Mouse (Mus musculus) kidney, postnatal 0 days (tissue): ENCODE results near the gene Ptn. TPM values are rescaled to one million over a fixed set of nuclear protein-coding genes. Genes with fewer than 3 reads are reported as not detected.

ENCODE experiments used
- ATAC-seq: fragments of 200-750 bp; cut with Nextera tagmentation; replicated peaks from 2 replicates; pipeline ENCODE4 v1.8.0; 2017; ENCODE audit warnings: low read depth, moderate number of reproducible peaks, moderate TSS enrichment, moderate library complexity; ENCODE audit not compliant: low FRiP score
- DNase-seq: peaks from one replicate; pipeline ENCODE4 v3.0.0-alpha.2; 2016; ENCODE audit warnings: low spot score
- H3K27ac ChIP-seq: fragments of 300-500 bp; sonication (generic); 2 replicates; pipeline ENCODE4 v1.5.1; 2014; ENCODE audit warnings: mild to moderate bottlenecking
- H3K27me3 ChIP-seq: fragments of 300-500 bp; sonication (generic); 2 replicates; pipeline ENCODE4 v1.6.1; 2014; ENCODE audit warnings: low read length, mixed read lengths; ENCODE audit not compliant: insufficient read depth
- H3K36me3 ChIP-seq: fragments of 300-500 bp; sonication (generic); 2 replicates; pipeline ENCODE4 v1.6.1; 2014; ENCODE audit warnings: low read length, mixed read lengths; ENCODE audit not compliant: insufficient read depth
- H3K4me1 ChIP-seq: fragments of 300-500 bp; sonication (generic); replicated peaks from 2 replicates; pipeline ENCODE4 v1.6.1; 2014; ENCODE audit warnings: antibody characterized with exemption, low read length, mixed read lengths; ENCODE audit not compliant: insufficient read depth
- H3K4me2 ChIP-seq: fragments of 300-500 bp; sonication (generic); 2 replicates; pipeline ENCODE4 v1.6.1; 2014; ENCODE audit warnings: mild to moderate bottlenecking, low read length, moderate library complexity, mixed read lengths
- H3K4me3 ChIP-seq: fragments of 300-500 bp; sonication (generic); replicated peaks from 2 replicates; pipeline ENCODE4 v1.5.1; 2014; ENCODE audit warnings: low read depth, low read length
- H3K9ac ChIP-seq: fragments of 300-500 bp; sonication (generic); 2 replicates; pipeline ENCODE4 v1.6.1; 2014; ENCODE audit warnings: low read depth, low read length
- H3K9me3 ChIP-seq: fragments of 300-500 bp; sonication (generic); replicated peaks from 2 replicates; pipeline ENCODE4 v1.6.1; 2016; ENCODE audit warnings: low read length, inconsistent platforms, mixed read lengths
- CTCF ChIP-seq: IDR thresholded peaks from 2 replicates; pipeline ENCODE4 v1.5.1; 2016; ENCODE audit warnings: antibody characterized with exemption, low read depth, mild to moderate bottlenecking, moderate library complexity
- WGBS: fragments of 180-500 bp; shearing (Covaris S2); extraction: QIAGEN DNeasy Blood & Tissue Kit; methylation state at CpG from one replicate; pipeline ENCODE4 v1.1.7; 2014; 5-methylcytosine and 5-hydroxymethylcytosine counted together
- microRNA-seq: library from miRNA; unstranded; fragments of <30 nt; microRNA quantifications from one replicate; pipeline ENCODE4, GENCODE M21; 2016
- polyA plus RNA-seq: library from polyadenylated mRNA; unstranded; fragments of >200 nt; fragmentation: Nextera tagmentation; extraction: Ambion mirVana; gene quantifications from 2 replicates; pipeline ENCODE4 v1.2.1, GENCODE M21; 2015

Ptn gene
- polyA plus RNA-seq, 1 experiment from 2014 or later: 449 TPM

DNA sequence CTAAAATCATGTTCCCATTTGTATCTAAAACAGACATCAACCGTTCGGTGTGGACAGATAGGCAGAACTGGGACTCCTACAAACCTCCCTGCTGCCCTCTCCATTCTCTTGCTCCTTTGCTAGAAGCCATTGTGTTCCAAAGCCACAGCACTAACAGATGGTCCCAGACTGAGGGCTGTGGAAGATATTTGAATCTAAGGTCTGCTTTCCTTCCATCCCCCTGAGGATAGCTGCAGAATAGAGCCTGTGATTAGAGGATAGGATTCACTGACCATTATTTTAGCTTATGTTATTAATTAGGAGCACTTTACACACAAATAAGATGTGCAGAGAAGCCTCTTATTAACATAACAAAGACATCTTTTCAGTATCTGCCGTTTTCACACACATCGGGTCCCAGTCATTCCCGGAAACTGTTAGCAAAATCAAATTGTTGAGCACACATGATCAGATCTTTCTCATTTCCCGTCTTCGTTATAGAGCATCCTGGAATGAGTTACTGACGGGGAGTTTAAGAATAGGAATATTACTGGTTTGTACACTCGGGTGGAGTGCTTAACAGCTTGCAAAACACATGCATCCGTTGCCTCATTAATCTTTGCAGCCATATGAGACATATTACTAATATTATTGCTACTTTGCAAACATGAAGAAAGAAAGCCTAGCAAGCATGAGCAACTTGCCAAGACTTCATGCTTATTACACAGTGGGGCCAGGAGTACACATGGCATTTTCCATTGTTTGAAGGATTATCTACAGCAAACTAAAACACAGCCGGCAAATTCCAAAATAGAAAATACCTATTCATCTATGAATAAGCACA, 137.4 kb downstream of the Ptn start:
- no peaks in the 10 kb centered on the region for H3K36me3 ChIP-seq

DNA sequence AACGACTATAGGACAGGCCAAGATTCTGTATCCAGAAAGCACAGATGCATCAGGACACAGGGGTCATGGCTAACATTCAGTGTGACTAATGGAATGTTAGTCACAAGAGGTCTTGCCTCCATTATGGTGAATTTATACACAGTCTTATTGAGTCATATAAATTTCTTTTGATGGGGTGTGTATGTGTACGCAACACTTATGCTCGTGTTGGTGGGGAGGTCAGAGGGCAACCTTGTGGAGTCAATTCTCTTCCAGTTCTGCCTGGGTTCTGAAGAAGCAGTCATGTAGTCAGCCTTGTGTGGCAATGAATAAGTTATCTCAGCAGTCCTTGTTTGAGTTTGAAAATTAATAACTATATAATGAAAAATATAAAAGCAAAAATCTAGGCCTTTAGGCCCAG, 138.7 kb downstream of the Ptn start:
- H3K9me3 ChIP-seq: no peaks in the 10 kb centered on the region
- H3K27ac ChIP-seq: no peak overlapping the region
- no peak for TF ChIP-seq CTCF
- no peak overlapping the region for H3K4me3 ChIP-seq
- H3K9ac ChIP-seq: no peak overlapping the region
- H3K36me3 ChIP-seq: no peaks in the 10 kb centered on the region
- H3K4me2 ChIP-seq: no peak overlapping the region
- H3K4me1 ChIP-seq: no peaks in the 10 kb centered on the region
- ATAC-seq (no peak), DNase-seq (peak; percentile 17)
- 71% methylated on average over 3 of the region's 3 CpGs for WGBS
- H3K27me3 ChIP-seq: no peaks in the 10 kb centered on the region

More for the DNA sequence above, 137.4 kb downstream of the Ptn start:
- DNase-seq (peak; percentile 14), ATAC-seq (no peak)
- Histone ChIP-seq H3K27ac (no peak overlapping the region), H3K9ac (no peak overlapping the region), H3K9me3 (no peaks in the 10 kb centered on the region), H3K4me3 (no peak overlapping the region), H3K4me1 (0 out of 2 replicates have a peak, but pooled peaks cover 6% of the 10 kb centered on the region), H3K4me2 (no peak overlapping the region), H3K27me3 (no peaks in the 10 kb centered on the region)
- 84% methylated on average over 11 of the region's 11 CpGs for WGBS
- TF ChIP-seq CTCF: no peak

Small RNA genes within 50 kb of the gene (microRNA-seq; reads per million reads assigned to microRNA genes)
- not detected for gene Gm25111
